Mouse (Mus musculus) hindbrain, embryonic 10.5 days (tissue): ENCODE data around the gene Itpkb. TPM values are rescaled to one million over a fixed set of nuclear protein-coding genes. Genes with fewer than 3 reads are reported as not detected.

Source experiments
- DNase-seq: peaks from one replicate; pipeline ENCODE4 v3.0.0-alpha.2; 2017; ENCODE audit warnings: low spot score
- H3K27ac ChIP-seq: fragments of 300-500 bp; sonication (generic); 2 replicates; pipeline ENCODE4 v1.5.1; 2016; ENCODE audit warnings: mild to moderate bottlenecking, moderate library complexity
- H3K27me3 ChIP-seq: fragments of 300-500 bp; sonication (generic); 2 replicates; pipeline ENCODE4 v1.6.1; 2016; ENCODE audit warnings: mild to moderate bottlenecking; ENCODE audit not compliant: poor library complexity, insufficient read depth, severe bottlenecking
- H3K36me3 ChIP-seq: fragments of 300-500 bp; sonication (generic); 2 replicates; pipeline ENCODE4 v1.6.1; 2016; ENCODE audit warnings: mild to moderate bottlenecking, moderate library complexity
- H3K4me1 ChIP-seq: fragments of 300-500 bp; sonication (generic); replicated peaks from 2 replicates; pipeline ENCODE4 v1.6.1; 2016; ENCODE audit warnings: mild to moderate bottlenecking
- H3K4me3 ChIP-seq: fragments of 300-500 bp; sonication (generic); 2 replicates; pipeline ENCODE4 v1.5.1; 2016; ENCODE audit warnings: mild to moderate bottlenecking, moderate library complexity
- H3K9me3 ChIP-seq: fragments of 300-500 bp; sonication (generic); 2 replicates; pipeline ENCODE4 v1.6.1; 2016; ENCODE audit warnings: mild to moderate bottlenecking, moderate library complexity
- WGBS: fragments of 180-500 bp; shearing (Covaris S2); methylation state at CpG from one replicate; pipeline ENCODE4 v1.1.7; 2016; 5-methylcytosine and 5-hydroxymethylcytosine counted together
- polyA plus RNA-seq: library from polyadenylated mRNA; unstranded; fragments of >200 nt; fragmentation: Nextera tagmentation; extraction: Ambion mirVana; gene quantifications from 2 replicates; pipeline ENCODE4 v1.2.1, GENCODE M21; 2016

Gene Itpkb
- polyA plus RNA-seq, 1 experiment from 2014 or later = 4.2 TPM

GRCm38 (mm10) chr1:180458274-180458673, 128.0 kb downstream of the Itpkb start:
- Histone ChIP-seq H3K9me3 (no peaks in the 10 kb centered on the region), H3K4me3 (no peak overlapping the region), H3K27ac (peak overlapping the region; percentile 66; the same call in 1 of the 2 replicates), H3K36me3 (no peaks in the 10 kb centered on the region), H3K4me1 (peaks cover 40% of the 10 kb centered on the region), H3K27me3 (no peaks in the 10 kb centered on the region)
- peak; percentile 28 for DNase-seq
- 57% methylated on average over 6 of the region's 6 CpGs for WGBS

GRCm38 (mm10) chr1:180458680-180459079, 128.4 kb downstream of the Itpkb start:
- DNase-seq = no peak
- no peak overlapping the region for H3K27ac ChIP-seq
- H3K4me3 ChIP-seq = no peak overlapping the region
- H3K36me3 ChIP-seq = no peaks in the 10 kb centered on the region
- WGBS = 62% methylated on average over 3 of the region's 3 CpGs
- H3K9me3 ChIP-seq = no peaks in the 10 kb centered on the region
- peaks cover 42% of the 10 kb centered on the region for H3K4me1 ChIP-seq
- no peaks in the 10 kb centered on the region for H3K27me3 ChIP-seq

- WGBS = 61% methylated on average over 5 of the region's 5 CpGs
- no peaks in the 10 kb centered on the region for H3K36me3 ChIP-seq
- H3K4me1 ChIP-seq = peaks cover 55% of the 10 kb centered on the region
- no peaks in the 10 kb centered on the region for H3K9me3 ChIP-seq
- no peak overlapping the region for H3K4me3 ChIP-seq
- DNase-seq = no peak
- H3K27me3 ChIP-seq = no peaks in the 10 kb centered on the region
- no peak overlapping the region for H3K27ac ChIP-seq
Measured at GRCm38 (mm10) chr1:180460721-180461120, 130.4 kb downstream of the Itpkb start.

- peaks cover 57% of the 10 kb centered on the region for H3K4me1 ChIP-seq
- no peak overlapping the region for H3K27ac ChIP-seq
- no peaks in the 10 kb centered on the region for H3K27me3 ChIP-seq
- H3K4me3 ChIP-seq = no peak overlapping the region
- 90% methylated on average over 5 of the region's 5 CpGs for WGBS
- H3K9me3 ChIP-seq = no peaks in the 10 kb centered on the region; the same call in 1 of the 2 replicates
- DNase-seq = no peak
- H3K36me3 ChIP-seq = no peaks in the 10 kb centered on the region
Measured at GRCm38 (mm10) chr1:180462396-180462795, 132.1 kb downstream of the Itpkb start.

- peaks cover 51% of the 10 kb centered on the region for H3K4me1 ChIP-seq
- no peaks in the 10 kb centered on the region; the same call in 1 of the 2 replicates for H3K9me3 ChIP-seq
- H3K4me3 ChIP-seq = no peak overlapping the region
- 89% methylated on average over 5 of the region's 5 CpGs for WGBS
- no peak for DNase-seq
- H3K27me3 ChIP-seq = no peaks in the 10 kb centered on the region
- no peaks in the 10 kb centered on the region for H3K36me3 ChIP-seq
- H3K27ac ChIP-seq = no peak overlapping the region
Measured at GRCm38 (mm10) chr1:180462983-180463475, 132.7 kb downstream of the Itpkb start.

- peaks cover 40% of the 10 kb centered on the region for H3K4me1 ChIP-seq
- no peaks in the 10 kb centered on the region for H3K36me3 ChIP-seq
- no peaks in the 10 kb centered on the region for H3K27me3 ChIP-seq
- WGBS = 80% methylated on average over 5 of the region's 5 CpGs
- H3K9me3 ChIP-seq = no peaks in the 10 kb centered on the region; the same call in 1 of the 2 replicates
- H3K27ac ChIP-seq = no peak overlapping the region
- no peak for DNase-seq
- no peak overlapping the region for H3K4me3 ChIP-seq
Measured at GRCm38 (mm10) chr1:180464357-180464756, 134.1 kb downstream of the Itpkb start.

- DNase-seq = no peak
- Histone ChIP-seq H3K27me3 (no peaks in the 10 kb centered on the region), H3K36me3 (no peaks in the 10 kb centered on the region), H3K4me3 (no peak overlapping the region), H3K27ac (no peak overlapping the region), H3K9me3 (no peaks in the 10 kb centered on the region; the same call in 1 of the 2 replicates), H3K4me1 (peaks cover 28% of the 10 kb centered on the region)
- 63% methylated on average over 5 of the region's 5 CpGs for WGBS
Measured at GRCm38 (mm10) chr1:180465620-180466019, 135.3 kb downstream of the Itpkb start.

GRCm38 (mm10) chr1:180468004-180468403, 137.7 kb downstream of the Itpkb start:
- Histone ChIP-seq H3K36me3 (no peaks in the 10 kb centered on the region), H3K9me3 (no peaks in the 10 kb centered on the region; the same call in 1 of the 2 replicates), H3K4me3 (no peak overlapping the region), H3K27ac (no peak overlapping the region), H3K4me1 (peaks cover 18% of the 10 kb centered on the region), H3K27me3 (no peaks in the 10 kb centered on the region)
- WGBS = 93% methylated on average over 4 of the region's 4 CpGs
- DNase-seq = no peak

GRCm38 (mm10) chr1:180473566-180473965, 143.3 kb downstream of the Itpkb start:
- no peak for DNase-seq
- Histone ChIP-seq H3K27ac (no peak overlapping the region), H3K36me3 (no peaks in the 10 kb centered on the region), H3K4me3 (no peak overlapping the region), H3K27me3 (no peaks in the 10 kb centered on the region), H3K4me1 (no peaks in the 10 kb centered on the region), H3K9me3 (no peaks in the 10 kb centered on the region)

Other genes with a start within 250 kb of the Itpkb start
- gene Coq8a, start 130.9 kb upstream of the Itpkb start, polyA plus RNA-seq = 1.8 and 2.0 TPM in 2 replicates
- gene Psen2, start 67.0 kb upstream of the Itpkb start, polyA plus RNA-seq = 6.8 and 8.3 TPM in 2 replicates
- gene Stum, start 153.0 kb downstream of the Itpkb start, polyA plus RNA-seq = 3.1 and 8.2 TPM in 2 replicates
- 232 and 299 TPM in 2 replicates for gene Parp1, start 238.4 kb downstream of the Itpkb start, polyA plus RNA-seq